Comparison of ENCODE assay signal across 9 mouse cellular contexts in genomic region chr12:88722031-88722690, GRCm38 (mm10). TPM values are rescaled to one million over a fixed set of nuclear protein-coding genes. Genes with fewer than 3 reads are reported as not detected.
A peak's percentile ranks its signal among the peaks of the same experiment; 100 is the strongest.
DNase-seq lines count a peak whose midpoint lies in the region; ATAC-seq and TF ChIP-seq lines count a peak whose summit lies in the region.
"Had no signal": no experiment of that assay in that cellular context is flagged by ENCODE, and none has a peak within 500 bp of the region (broad histone marks: within the 10 kb centered on the region; RNA-seq: fewer than 3 reads in every experiment).

No protein-coding gene starts in this region.

- no peaks in the 10 kb centered on the region for H3K4me1 ChIP-seq in lung, embryonic 14.5 days (ENCODE audit: insufficient read depth)
- H3K4me1 ChIP-seq in lung, adult 2 months (ENCODE audit: control insufficient read depth, insufficient read depth, low read length): no peaks in the 10 kb centered on the region
- H3K4me1 ChIP-seq in forebrain, embryonic 12.5 days: peaks cover 7% of the 10 kb centered on the region; the same call in 1 of the 2 replicates
- 0 out of 2 replicates have a peak, but pooled peaks cover 5% of the 10 kb centered on the region for H3K4me1 ChIP-seq in hindbrain, embryonic 15.5 days (replicated peaks)
- H3K4me1 ChIP-seq in neural tube, embryonic 12.5 days: no peaks in the 10 kb centered on the region

- H3K4me3 ChIP-seq in lung, embryonic 14.5 days (ENCODE audit: low read depth, low read length): no peak overlapping the region
- no peak overlapping the region for H3K4me3 ChIP-seq in lung, adult 2 months (replicated peaks; ENCODE audit: extremely low read depth, low read depth, low read length)
- H3K4me3 ChIP-seq in forebrain, embryonic 12.5 days (replicated peaks): peak overlapping the region; percentile 46
- peak overlapping the region; percentile 56 for H3K4me3 ChIP-seq in hindbrain, embryonic 15.5 days
- H3K4me3 ChIP-seq in neural tube, embryonic 12.5 days: peak overlapping the region; percentile 39; the same call in 1 of the 2 replicates

- no peaks in the 10 kb centered on the region for H3K27me3 ChIP-seq in lung, embryonic 14.5 days (ENCODE audit: insufficient read depth, low read length)
- no peaks in the 10 kb centered on the region; the same call in 1 of the 2 replicates for H3K27me3 ChIP-seq in forebrain, embryonic 12.5 days
- no peaks in the 10 kb centered on the region for H3K27me3 ChIP-seq in hindbrain, embryonic 15.5 days
- no peaks in the 10 kb centered on the region for H3K27me3 ChIP-seq in neural tube, embryonic 12.5 days (replicated peaks)

- TF ChIP-seq POLR2A in lung, adult 2 months (IDR thresholded peaks at IDR 0.05; ENCODE audit: borderline replicate concordance, extremely low read depth, low read depth, low read length): no peak

- H3K9me3 ChIP-seq in lung, embryonic 14.5 days (ENCODE audit: low read depth, low read length): no peaks in the 10 kb centered on the region
- no peaks in the 10 kb centered on the region for H3K9me3 ChIP-seq in forebrain, embryonic 12.5 days
- H3K9me3 ChIP-seq in hindbrain, embryonic 15.5 days: no peaks in the 10 kb centered on the region
- no peaks in the 10 kb centered on the region for H3K9me3 ChIP-seq in neural tube, embryonic 12.5 days
- H3K9me3 ChIP-seq: G1E had no signal

- WGBS in lung, embryonic 14.5 days: 12% methylated on average over 3 of the region's 3 CpGs
- 16% methylated on average over 3 of the region's 3 CpGs for WGBS in lung, adult 2 months
- 47% methylated on average over 3 of the region's 3 CpGs for WGBS in forebrain, embryonic 12.5 days
- 39% methylated on average over 3 of the region's 3 CpGs for WGBS in hindbrain, embryonic 15.5 days
- 48% methylated on average over 3 of the region's 3 CpGs for WGBS in neural tube, embryonic 12.5 days

- peak; percentile 74 for ATAC-seq in lung, embryonic 14.5 days (ENCODE audit: insufficient read depth)
- ATAC-seq in forebrain, embryonic 12.5 days (ENCODE audit: low FRiP score): peak; percentile 30; the same call in 1 of the 2 replicates
- ATAC-seq in hindbrain, embryonic 15.5 days (ENCODE audit: low FRiP score, low read depth): peak; percentile 10; the same call in 1 of the 2 replicates
- peak; percentile 30; the same call in 1 of the 2 replicates for ATAC-seq in neural tube, embryonic 12.5 days (ENCODE audit: low FRiP score, low read depth)

- peak; percentile 58 for DNase-seq in lung, embryonic 14.5 days
- no peak for DNase-seq in lung, adult 2 months
- no peak for DNase-seq in retina, embryonic 14.5 days (ENCODE audit: low spot score)
- no peak for DNase-seq in cerebellum, adult 9-11 months
- DNase-seq in spleen, postnatal 4 days (ENCODE audit: low spot score in 2 of 2): no peak

- H3K4me2 ChIP-seq in lung, embryonic 14.5 days: peak overlapping the region; percentile 54
- peak overlapping the region; percentile 57 for H3K4me2 ChIP-seq in forebrain, embryonic 12.5 days
- peak overlapping the region; percentile 64 for H3K4me2 ChIP-seq in hindbrain, embryonic 15.5 days
- peak overlapping the region; percentile 61 for H3K4me2 ChIP-seq in neural tube, embryonic 12.5 days (replicated peaks)

- H3K9ac ChIP-seq in lung, embryonic 14.5 days: no peak overlapping the region
- peak overlapping the region; percentile 57; the same call in 1 of the 2 replicates for H3K9ac ChIP-seq in forebrain, embryonic 12.5 days
- peak overlapping the region; percentile 54; the same call in 1 of the 2 replicates for H3K9ac ChIP-seq in hindbrain, embryonic 15.5 days
- no peak overlapping the region for H3K9ac ChIP-seq in neural tube, embryonic 12.5 days

- no peak for TF ChIP-seq CTCF in lung, embryonic 14.5 days (IDR thresholded peaks at IDR 0.05; ENCODE audit: low read depth)
- no peak for TF ChIP-seq CTCF in lung, adult 2 months (IDR thresholded peaks at IDR 0.05; ENCODE audit: insufficient read depth, low read length)

- H3K36me3 ChIP-seq in lung, embryonic 14.5 days (ENCODE audit: insufficient read depth): no peaks in the 10 kb centered on the region
- H3K36me3 ChIP-seq in forebrain, embryonic 12.5 days (replicated peaks): no peaks in the 10 kb centered on the region
- no peaks in the 10 kb centered on the region for H3K36me3 ChIP-seq in hindbrain, embryonic 15.5 days
- H3K36me3 ChIP-seq in neural tube, embryonic 12.5 days: no peaks in the 10 kb centered on the region
- H3K36me3 ChIP-seq: G1E had no signal

- H3K27ac ChIP-seq in lung, embryonic 14.5 days (ENCODE audit: low read depth): no peak overlapping the region
- H3K27ac ChIP-seq in forebrain, embryonic 12.5 days: no peak overlapping the region
- peak overlapping the region; percentile 70; the same call in 1 of the 2 replicates for H3K27ac ChIP-seq in hindbrain, embryonic 15.5 days (replicated peaks)
- no peak overlapping the region for H3K27ac ChIP-seq in neural tube, embryonic 12.5 days

RNA-seq across cellular contexts. Expression of gene Nrxn3, which starts 0.5 kb away (rescaled TPM):
- 3.0 and 3.9 TPM in 2 replicates for polyA plus RNA-seq in lung, embryonic 14.5 days (2014; fragmentation: Nextera tagmentation; extraction: Ambion mirVana)
- 0.23 and 0.30 TPM in 2 replicates for polyA plus RNA-seq in lung, adult 2 months (2012; rRNA removed)
- polyA plus RNA-seq in forebrain, embryonic 12.5 days (2016; fragmentation: Nextera tagmentation; extraction: Ambion mirVana): 62.2 and 71.1 TPM in 2 replicates
- 79.9 and 94.1 TPM in 2 replicates for polyA plus RNA-seq in hindbrain, embryonic 15.5 days (2015; fragmentation: Nextera tagmentation; extraction: Ambion mirVana)
- 57.5 and 62.0 TPM in 2 replicates for polyA plus RNA-seq in neural tube, embryonic 12.5 days (2016; fragmentation: Nextera tagmentation; extraction: Ambion mirVana)
- polyA plus RNA-seq: G1E had no signal

Comparison
In these comparisons a context has a peak if more than half of its experiments do, and no peak if none do; other contexts are left out.
1. ATAC-seq: peak in every context shown above with its lines; median percentile 74 in lung, embryonic 14.5 days; 30 in forebrain, embryonic 12.5 days; 30 in neural tube, embryonic 12.5 days; 10 in hindbrain, embryonic 15.5 days.
2. H3K4me3 ChIP-seq: peak in forebrain, embryonic 12.5 days (single experiment), hindbrain, embryonic 15.5 days (single experiment) and neural tube, embryonic 12.5 days (single experiment); none in lung, embryonic 14.5 days (single experiment) and lung, adult 2 months (single experiment).
3. H3K9ac ChIP-seq: peak in forebrain, embryonic 12.5 days (single experiment) and hindbrain, embryonic 15.5 days (single experiment); none in lung, embryonic 14.5 days (single experiment) and neural tube, embryonic 12.5 days (single experiment).
4. RNA of gene Nrxn3, which starts 0.5 kb away (polyA plus RNA-seq): 79.9 to 94.1 TPM in hindbrain, embryonic 15.5 days, 62.2 to 71.1 TPM in forebrain, embryonic 12.5 days and 57.5 to 62.0 TPM in neural tube, embryonic 12.5 days; 3.0 to 3.9 TPM in lung, embryonic 14.5 days and 0.23 to 0.30 TPM in lung, adult 2 months; every median in the first group is over 10 times any median in the second.
5. Peak in every context shown above with its lines, with median percentiles within 50 percentile points of each other: H3K4me2 ChIP-seq.